In genomic region chr3:146769569-146769939, GRCm38 (mm10) we compare ENCODE assay signal across 7 mouse cellular contexts. TPM values are rescaled to one million over a fixed set of nuclear protein-coding genes. Genes with fewer than 3 reads are reported as not detected.
DNase-seq lines count a peak whose midpoint lies in the region; ATAC-seq and TF ChIP-seq lines count a peak whose summit lies in the region.

No protein-coding gene starts in this region.

- H3K27ac ChIP-seq in layer of hippocampus, adult 2 months: peak overlapping the region; percentile 94
- H3K27ac ChIP-seq in forebrain, embryonic 16.5 days (ENCODE audit: low read length): peak overlapping the region; percentile 97
- no peak overlapping the region for H3K27ac ChIP-seq in liver, embryonic 14.5 days
- H3K27ac ChIP-seq in stomach, embryonic 14.5 days (ENCODE audit: low read length): no peak overlapping the region

- peak overlapping the region; percentile 64 for H3K9ac ChIP-seq in forebrain, embryonic 16.5 days (replicated peaks; ENCODE audit: low read depth, low read length)
- no peak overlapping the region for H3K9ac ChIP-seq in liver, embryonic 14.5 days (replicated peaks)
- H3K9ac ChIP-seq in stomach, embryonic 14.5 days (replicated peaks; ENCODE audit: low read depth, low read length): no peak overlapping the region

- TF ChIP-seq CTCF in layer of hippocampus, adult 2 months (conservative IDR thresholded peaks at IDR 0.05): no peak
- TF ChIP-seq CTCF in liver, embryonic 14.5 days (IDR thresholded peaks at IDR 0.05; ENCODE audit: low read depth): no peak

- H3K9me3 ChIP-seq in forebrain, embryonic 16.5 days (ENCODE audit: control insufficient read depth, low read length): no peaks in the 10 kb centered on the region
- H3K9me3 ChIP-seq in liver, embryonic 14.5 days (ENCODE audit: control insufficient read depth, low read length): no peaks in the 10 kb centered on the region
- H3K9me3 ChIP-seq in stomach, embryonic 14.5 days (ENCODE audit: control insufficient read depth, low read depth, low read length): no peaks in the 10 kb centered on the region

- DNase-seq in layer of hippocampus, adult 2 months (ENCODE audit: low spot score in 2 of 2): no peak
- DNase-seq in layer of hippocampus, adult 9-10 months (ENCODE audit: low spot score): no peak
- DNase-seq in liver, embryonic 14.5 days (ENCODE audit: low read depth in 3 of 3, low spot score in 3 of 3): no peak
- DNase-seq in embryo, embryonic 10 days (ENCODE audit: low spot score): no peak

- peak; percentile 63 for ATAC-seq in forebrain, embryonic 16.5 days
- ATAC-seq in liver, embryonic 14.5 days (ENCODE audit: insufficient read depth): no peak
- ATAC-seq in stomach, embryonic 14.5 days (ENCODE audit: insufficient number of reproducible peaks, insufficient read depth, low FRiP score, low read depth): no peak
- ATAC-seq in erythroid progenitor cell, adult 5-6 weeks (replicated peaks; ENCODE audit: low FRiP score, poor library complexity, severe bottlenecking): no peak

- no peak for TF ChIP-seq EP300 in liver, embryonic 14.5 days (IDR thresholded peaks at IDR 0.05; ENCODE audit: low read depth)

- peak overlapping the region; percentile 61 for H3K4me3 ChIP-seq in layer of hippocampus, adult 2 months
- H3K4me3 ChIP-seq in forebrain, embryonic 16.5 days (replicated peaks; ENCODE audit: low read length): peak overlapping the region; percentile 51
- no peak overlapping the region for H3K4me3 ChIP-seq in liver, embryonic 14.5 days (ENCODE audit: insufficient read depth in 1 of 2, low read depth in 2 of 2, low read length in 2 of 2)
- 0 out of 2 replicates have a peak overlapping the region, but pooled peaks have one; percentile 7 for H3K4me3 ChIP-seq in stomach, embryonic 14.5 days (ENCODE audit: low read depth, low read length)

- WGBS in forebrain, embryonic 16.5 days: 0% methylated on average over 2 of the region's 2 CpGs
- 49% methylated on average over 2 of the region's 2 CpGs for WGBS in liver, embryonic 14.5 days (ENCODE audit: insufficient replicate concordance)
- WGBS in stomach, embryonic 14.5 days: 41% methylated on average over 2 of the region's 2 CpGs

- peak overlapping the region; percentile 72 for H3K4me2 ChIP-seq in forebrain, embryonic 16.5 days (ENCODE audit: low read length)
- H3K4me2 ChIP-seq in liver, embryonic 14.5 days (ENCODE audit: low read depth): peak overlapping the region; percentile 48
- peak overlapping the region; percentile 35 for H3K4me2 ChIP-seq in stomach, embryonic 14.5 days (replicated peaks; ENCODE audit: low read depth, low read length)

- H3K27me3 ChIP-seq in forebrain, embryonic 16.5 days (replicated peaks; ENCODE audit: control insufficient read depth, insufficient read depth, low read length): no peaks in the 10 kb centered on the region
- no peaks in the 10 kb centered on the region for H3K27me3 ChIP-seq in liver, embryonic 14.5 days (ENCODE audit: control insufficient read depth, insufficient read depth, low read length)
- H3K27me3 ChIP-seq in stomach, embryonic 14.5 days (ENCODE audit: control insufficient read depth, insufficient read depth, low read length): no peaks in the 10 kb centered on the region

- no peaks in the 10 kb centered on the region for H3K36me3 ChIP-seq in forebrain, embryonic 16.5 days (ENCODE audit: control insufficient read depth, insufficient read depth)
- H3K36me3 ChIP-seq in liver, embryonic 14.5 days (replicated peaks; ENCODE audit: control insufficient read depth, insufficient read depth, low read depth): no peaks in the 10 kb centered on the region
- no peaks in the 10 kb centered on the region for H3K36me3 ChIP-seq in stomach, embryonic 14.5 days (ENCODE audit: control insufficient read depth, insufficient read depth, low read length)

- H3K4me1 ChIP-seq in forebrain, embryonic 16.5 days (replicated peaks; ENCODE audit: control insufficient read depth, insufficient read depth, low read length): peaks cover 34% of the 10 kb centered on the region
- peaks cover 4 to 19% of the 10 kb centered on the region in 2 experiments for H3K4me1 ChIP-seq in liver, embryonic 14.5 days (replicated peaks; ENCODE audit: control insufficient read depth in 2 of 2, insufficient read depth in 2 of 2, low read length in 1 of 2)
- peaks cover 10% of the 10 kb centered on the region; the same call in 1 of the 2 replicates for H3K4me1 ChIP-seq in stomach, embryonic 14.5 days (ENCODE audit: control insufficient read depth, insufficient read depth, low read length)

RNA-seq across cellular contexts. Expression of gene Prkacb, which starts 43.2 kb away (rescaled TPM):
- 100 to 1,000 TPM; 244 to 252 TPM for total RNA-seq in layer of hippocampus, adult 2 months (2021)
- 190 and 195 TPM in 2 replicates for polyA plus RNA-seq in forebrain, embryonic 16.5 days (2015; fragmentation: Nextera tagmentation; extraction: Ambion mirVana)
- 4.8 and 6.1 TPM in 2 replicates for polyA plus RNA-seq in liver, embryonic 14.5 days (2012; rRNA removed)
- polyA plus RNA-seq in liver, embryonic 14.5 days (2014; fragmentation: Nextera tagmentation; extraction: Ambion mirVana): 10.9 and 12.5 TPM in 2 replicates
- polyA plus RNA-seq in stomach, embryonic 14.5 days (2014; fragmentation: Nextera tagmentation; extraction: Ambion mirVana): 68.4 and 69.2 TPM in 2 replicates
- total RNA-seq in erythroid progenitor cell, adult 5-6 weeks (2015; ENCODE audit: low replicate concordance): 12.6 and 15.9 TPM in 2 replicates
- total RNA-seq in erythroid progenitor cell, adult 5-6 weeks (2017; ENCODE audit: low replicate concordance): 13.5 and 18.2 TPM in 2 replicates

Comparison
In these comparisons a context has a peak if more than half of its experiments do, and no peak if none do; other contexts are left out.
1. H3K27ac ChIP-seq: peak in layer of hippocampus, adult 2 months (single experiment) and forebrain, embryonic 16.5 days (single experiment); none in liver, embryonic 14.5 days (single experiment) and stomach, embryonic 14.5 days (single experiment).
2. H3K4me3 ChIP-seq: peak in layer of hippocampus, adult 2 months (single experiment), forebrain, embryonic 16.5 days (single experiment) and stomach, embryonic 14.5 days (single experiment); none in liver, embryonic 14.5 days (0 of 2).
3. Peak in every context shown above with its lines, with median percentiles within 50 percentile points of each other: H3K4me2 ChIP-seq.